Mouse (Mus musculus): ENCODE measurements at regions not wholly inside any gene's neighbourhood (a gene's known extent, or its start where the extent isn't known, plus 50 kb on each side); places are given as distances from the start of the nearest gene placed in this dataset.
A peak's percentile ranks its signal among the peaks of the same experiment; 100 is the strongest.
"Not testable (repeated sequence)": the region's sequence is repeated elsewhere in the genome, so short reads cannot be mapped to it uniquely, and the experiment has no call there.

DNA sequence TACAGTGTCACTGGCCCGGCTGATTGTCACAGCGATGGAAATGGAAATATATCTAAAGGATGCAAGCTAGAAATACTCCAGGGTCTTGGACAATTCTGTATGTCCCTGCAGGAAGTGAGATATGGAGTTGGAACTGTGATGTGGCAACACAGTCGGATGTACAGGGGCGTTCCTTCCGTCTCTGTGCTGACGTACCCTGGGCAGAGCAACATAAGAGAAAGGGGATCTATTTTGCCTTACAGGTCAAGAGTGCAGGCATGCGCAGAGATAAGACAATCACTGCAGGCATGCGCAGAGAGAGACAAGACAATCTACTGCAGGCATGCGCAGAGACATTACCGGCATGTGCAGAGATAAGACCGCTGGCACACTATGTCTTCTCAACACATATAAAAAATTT is 247.6 kb downstream of the Diras2 start:
- no peak overlapping the region for H3K4me2 ChIP-seq (replicated peaks)
- H3K27me3 ChIP-seq (ENCODE audit: control insufficient read depth, insufficient read depth, low read length): no peaks in the 10 kb centered on the region
- H3K9me3 ChIP-seq (ENCODE audit: control insufficient read depth, low read length): no peaks in the 10 kb centered on the region
- WGBS: 81% methylated on average over 11 of the region's 11 CpGs
- H3K36me3 ChIP-seq (replicated peaks; ENCODE audit: control insufficient read depth, insufficient read depth): no peaks in the 10 kb centered on the region
- no peak overlapping the region for H3K27ac ChIP-seq
- H3K4me1 ChIP-seq (replicated peaks; ENCODE audit: control insufficient read depth, insufficient read depth, low read length): no peaks in the 10 kb centered on the region
- H3K4me3 ChIP-seq (replicated peaks; ENCODE audit: low read length): no peak overlapping the region
- no peak overlapping the region for H3K9ac ChIP-seq
- DNase-seq (ENCODE audit: low spot score): no peak
- ATAC-seq (ENCODE audit: low FRiP score): no peak

DNA sequence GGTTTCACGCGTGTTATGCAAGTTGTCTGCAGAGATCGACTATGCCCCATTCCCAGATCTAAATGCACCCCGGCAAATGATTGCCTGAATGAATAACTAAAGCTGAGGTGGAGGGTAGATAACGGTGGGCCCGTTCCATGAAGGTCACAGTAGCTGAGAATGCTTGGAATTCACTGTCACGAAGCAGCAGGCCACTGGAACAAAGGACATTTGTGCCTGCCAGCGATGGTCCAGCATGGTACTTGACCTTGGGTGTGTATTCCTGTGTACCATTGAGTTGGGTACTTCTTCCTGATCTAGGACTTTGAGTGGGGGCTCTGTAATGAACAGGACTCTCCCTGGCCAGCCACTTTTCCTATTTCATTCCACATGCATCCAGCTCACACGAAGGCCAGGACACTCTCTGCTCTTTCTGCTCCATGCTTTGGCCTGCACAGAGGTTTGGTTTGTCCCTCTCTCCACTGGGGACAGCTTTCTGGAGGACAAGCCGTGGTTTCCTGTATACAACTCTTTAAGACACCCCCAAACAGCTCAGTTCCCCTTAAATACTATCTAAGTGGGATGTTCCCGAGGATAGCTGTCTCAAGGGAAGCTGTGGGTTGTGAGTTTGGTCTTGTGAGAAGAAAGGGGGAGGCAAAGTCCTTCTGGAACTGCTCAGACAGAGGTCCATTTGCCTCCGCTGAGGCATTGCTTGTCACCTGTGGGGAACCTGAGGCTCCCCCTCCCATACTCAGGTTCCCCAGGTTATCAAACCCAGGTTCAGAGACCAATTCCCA is 246.9 kb downstream of the Diras2 start:
- Histone ChIP-seq H3K4me3 (replicated peaks; ENCODE audit: low read length) (no peak overlapping the region), H3K27ac (no peak overlapping the region), H3K4me1 (replicated peaks; ENCODE audit: control insufficient read depth, insufficient read depth, low read length) (no peaks in the 10 kb centered on the region), H3K9me3 (ENCODE audit: control insufficient read depth, low read length) (no peaks in the 10 kb centered on the region), H3K9ac (no peak overlapping the region), H3K27me3 (ENCODE audit: control insufficient read depth, insufficient read depth, low read length) (no peaks in the 10 kb centered on the region), H3K4me2 (replicated peaks) (no peak overlapping the region), H3K36me3 (replicated peaks; ENCODE audit: control insufficient read depth, insufficient read depth) (no peaks in the 10 kb centered on the region)
- WGBS: 82% methylated on average over 12 of the region's 12 CpGs
- no peak for ATAC-seq (ENCODE audit: low FRiP score)
- DNase-seq (ENCODE audit: low spot score): no peak

DNA sequence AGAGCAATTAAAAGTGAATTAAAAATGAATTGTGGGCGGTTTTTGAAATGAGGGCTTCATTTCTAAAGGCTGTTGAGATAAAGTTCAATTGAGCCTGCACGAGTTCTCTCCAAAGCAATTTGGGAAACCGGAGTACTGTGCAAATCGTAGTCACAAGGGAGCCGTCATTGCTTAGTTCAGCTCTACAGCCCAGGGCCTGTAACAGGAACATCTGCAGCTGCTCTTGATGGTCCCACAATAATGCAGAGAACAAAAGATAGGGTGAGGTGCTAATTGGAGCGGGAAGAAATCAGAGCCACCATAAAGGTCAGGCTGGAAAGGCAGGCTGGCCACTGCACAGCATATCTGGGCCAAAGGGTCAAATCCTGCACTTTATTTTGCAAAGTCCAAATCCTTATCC is 242.7 kb downstream of the Diras2 start:
- 46% methylated on average over 6 of the region's 6 CpGs for WGBS
- no peaks in the 10 kb centered on the region for H3K27me3 ChIP-seq (ENCODE audit: control insufficient read depth, insufficient read depth, low read length)

DNA sequence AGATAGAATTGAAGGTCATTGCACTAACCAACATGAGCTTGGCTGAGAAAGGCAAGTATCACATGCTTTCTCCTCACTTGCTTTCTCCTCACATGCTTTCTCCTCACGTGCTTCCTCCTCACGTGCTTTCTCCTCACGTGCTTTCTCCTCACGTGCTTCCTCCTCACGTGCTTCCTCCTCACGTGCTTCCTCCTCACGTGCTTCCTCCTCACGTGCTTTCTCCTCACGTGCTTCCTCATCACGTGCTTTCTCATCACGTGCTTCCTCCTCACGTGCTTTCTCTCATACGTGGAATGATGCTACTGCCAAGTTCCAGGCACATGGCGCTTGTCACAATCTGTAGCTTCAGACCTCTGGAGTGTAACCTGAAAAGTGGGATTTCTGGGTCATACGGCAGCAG is 235.2 kb downstream of the Diras2 start:
- no peak overlapping the region for H3K27ac ChIP-seq
- H3K4me3 ChIP-seq (replicated peaks; ENCODE audit: low read length): no peak overlapping the region
- H3K4me1 ChIP-seq (replicated peaks; ENCODE audit: control insufficient read depth, insufficient read depth, low read length): 0 out of 2 replicates have a peak, but pooled peaks cover 3% of the 10 kb centered on the region
- H3K9ac ChIP-seq: no peak overlapping the region
- no peak overlapping the region for H3K4me2 ChIP-seq (replicated peaks)
- H3K36me3 ChIP-seq (replicated peaks; ENCODE audit: control insufficient read depth, insufficient read depth): no peaks in the 10 kb centered on the region
- no peaks in the 10 kb centered on the region for H3K27me3 ChIP-seq (ENCODE audit: control insufficient read depth, insufficient read depth, low read length)
- H3K9me3 ChIP-seq (ENCODE audit: control insufficient read depth, low read length): no peaks in the 10 kb centered on the region
- ATAC-seq (ENCODE audit: low FRiP score) (no peak), DNase-seq (ENCODE audit: low spot score) (no peak)
- WGBS: 94% methylated on average over 15 of the region's 15 CpGs

More for the DNA sequence above, 242.7 kb downstream of the Diras2 start:
- Histone ChIP-seq H3K4me3 (replicated peaks; ENCODE audit: low read length) (no peak overlapping the region), H3K9me3 (ENCODE audit: control insufficient read depth, low read length) (no peaks in the 10 kb centered on the region), H3K4me2 (replicated peaks) (no peak overlapping the region), H3K4me1 (replicated peaks; ENCODE audit: control insufficient read depth, insufficient read depth, low read length) (no peaks in the 10 kb centered on the region), H3K27ac (0 out of 2 replicates have a peak overlapping the region, but pooled peaks have one; percentile 26), H3K9ac (no peak overlapping the region), H3K36me3 (replicated peaks; ENCODE audit: control insufficient read depth, insufficient read depth) (no peaks in the 10 kb centered on the region)
- DNase-seq (ENCODE audit: low spot score) (no peak), ATAC-seq (ENCODE audit: low FRiP score) (no peak)

DNA sequence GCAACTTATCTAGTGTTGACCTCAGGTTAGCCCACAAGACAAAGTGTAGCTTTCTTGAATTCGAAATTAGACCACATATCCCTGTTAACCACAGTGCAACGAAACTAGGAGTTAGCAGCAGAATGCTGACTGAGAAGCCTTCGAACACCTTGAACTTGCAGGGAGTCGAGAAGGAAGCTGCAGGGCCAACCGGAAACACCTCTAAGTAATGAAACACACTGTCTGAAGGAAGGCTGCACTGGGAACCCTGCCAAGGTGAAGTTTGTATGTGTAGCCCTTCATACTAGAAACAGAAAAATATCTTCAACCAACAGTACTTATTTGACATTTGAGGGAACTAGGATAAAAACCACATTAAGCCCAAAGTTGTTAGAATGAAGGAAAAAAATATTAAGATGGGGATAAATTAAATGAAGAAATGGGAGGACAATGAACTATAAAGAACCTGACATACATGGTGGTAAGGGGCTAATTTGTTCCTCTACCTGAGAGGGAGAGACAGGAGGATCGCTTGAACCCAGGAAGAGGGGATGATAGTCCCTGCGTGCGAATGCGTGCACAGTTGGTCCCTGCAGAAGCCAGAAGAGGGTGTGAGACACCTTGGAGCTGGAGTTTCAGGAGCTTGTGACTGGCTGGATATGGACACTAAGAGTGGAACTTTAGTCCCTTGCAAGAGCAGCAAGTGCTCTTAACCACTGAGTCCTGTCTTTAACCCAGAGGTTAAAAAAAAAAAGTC is 234.4 kb downstream of the Diras2 start:
- no peak overlapping the region for H3K4me2 ChIP-seq (replicated peaks)
- no peak overlapping the region for H3K4me3 ChIP-seq (replicated peaks; ENCODE audit: low read length)
- DNase-seq (ENCODE audit: low spot score): no peak
- 84% methylated on average over 9 of the region's 9 CpGs for whole genome bisulfite sequencing
- no peaks in the 10 kb centered on the region for H3K9me3 ChIP-seq (ENCODE audit: control insufficient read depth, low read length)
- no peaks in the 10 kb centered on the region for H3K36me3 ChIP-seq (replicated peaks; ENCODE audit: control insufficient read depth, insufficient read depth)
- 0 out of 2 replicates have a peak, but pooled peaks cover 3% of the 10 kb centered on the region for H3K4me1 ChIP-seq (replicated peaks; ENCODE audit: control insufficient read depth, insufficient read depth, low read length)
- no peaks in the 10 kb centered on the region for H3K27me3 ChIP-seq (ENCODE audit: control insufficient read depth, insufficient read depth, low read length)
- no peak overlapping the region for H3K27ac ChIP-seq
- ATAC-seq (ENCODE audit: low FRiP score): no peak
- no peak overlapping the region for H3K9ac ChIP-seq

DNA sequence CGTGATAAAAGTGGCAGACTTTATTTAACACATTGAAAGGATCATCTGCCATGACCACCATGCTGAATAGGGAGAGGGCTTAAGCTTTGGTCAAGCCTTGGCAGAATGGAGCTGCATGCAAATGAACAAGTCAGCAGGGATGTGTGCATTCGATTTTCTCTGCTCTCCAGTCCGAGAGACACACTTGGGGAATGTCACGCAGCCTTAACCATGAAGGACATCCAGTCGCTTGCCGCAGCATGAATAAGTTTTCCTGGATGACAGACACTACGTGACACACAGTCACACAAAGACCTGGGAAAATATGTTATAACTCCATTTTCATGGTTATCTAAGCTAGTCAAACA is 233.8 kb downstream of the Diras2 start:
- H3K9me3 ChIP-seq (ENCODE audit: control insufficient read depth, low read length): no peaks in the 10 kb centered on the region
- DNase-seq (ENCODE audit: low spot score) (no peak), ATAC-seq (ENCODE audit: low FRiP score) (no peak)
- 0 out of 2 replicates have a peak, but pooled peaks cover 3% of the 10 kb centered on the region for H3K4me1 ChIP-seq (replicated peaks; ENCODE audit: control insufficient read depth, insufficient read depth, low read length)
- no peak overlapping the region for H3K9ac ChIP-seq
- H3K36me3 ChIP-seq (replicated peaks; ENCODE audit: control insufficient read depth, insufficient read depth): no peaks in the 10 kb centered on the region
- H3K4me2 ChIP-seq (replicated peaks): no peak overlapping the region
- no peak overlapping the region for H3K4me3 ChIP-seq (replicated peaks; ENCODE audit: low read length)
- H3K27ac ChIP-seq: no peak overlapping the region
- H3K27me3 ChIP-seq (ENCODE audit: control insufficient read depth, insufficient read depth, low read length): no peaks in the 10 kb centered on the region
- 35% methylated on average over 7 of the region's 7 CpGs for WGBS

GRCm38 (mm10) chr13:52298362-52298761 is 232.7 kb downstream of the Diras2 start:
- H3K4me3 ChIP-seq (replicated peaks; ENCODE audit: low read length): no peak overlapping the region
- H3K27ac ChIP-seq: no peak overlapping the region
- H3K4me1 ChIP-seq (replicated peaks; ENCODE audit: control insufficient read depth, insufficient read depth, low read length): 0 out of 2 replicates have a peak, but pooled peaks cover 3% of the 10 kb centered on the region
- H3K36me3 ChIP-seq (replicated peaks; ENCODE audit: control insufficient read depth, insufficient read depth): no peaks in the 10 kb centered on the region
- DNase-seq (ENCODE audit: low spot score) (no peak), ATAC-seq (ENCODE audit: low FRiP score) (no peak)
- H3K9me3 ChIP-seq (ENCODE audit: control insufficient read depth, low read length): no peaks in the 10 kb centered on the region
- 61% methylated on average over 5 of the region's 5 CpGs for WGBS
- H3K4me2 ChIP-seq (replicated peaks): no peak overlapping the region
- no peaks in the 10 kb centered on the region for H3K27me3 ChIP-seq (ENCODE audit: control insufficient read depth, insufficient read depth, low read length)
- no peak overlapping the region for H3K9ac ChIP-seq

DNA sequence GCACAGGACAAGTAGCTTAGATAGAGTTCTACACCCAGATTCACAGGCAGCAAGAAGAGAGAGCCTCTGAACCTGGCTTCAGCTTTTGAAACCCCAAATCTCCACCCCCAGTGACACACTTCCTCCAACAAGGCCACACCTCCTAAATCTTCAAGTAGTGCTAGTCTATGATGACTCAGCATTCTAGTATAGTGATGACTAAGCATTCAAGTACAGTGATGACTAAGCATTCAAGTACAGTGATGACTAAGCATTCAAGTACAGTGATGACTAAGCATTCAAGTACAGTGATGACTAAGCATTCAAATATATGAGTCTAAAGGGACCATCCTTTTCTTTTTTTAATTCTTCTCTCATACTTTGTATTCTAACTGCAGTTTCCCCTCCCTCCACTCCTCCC is 225.8 kb downstream of the Diras2 start:
- not testable (repeated sequence) for H3K36me3 ChIP-seq (replicated peaks; ENCODE audit: control insufficient read depth, insufficient read depth); H3K9ac ChIP-seq; H3K27me3 ChIP-seq (ENCODE audit: control insufficient read depth, insufficient read depth, low read length); H3K4me1 ChIP-seq (replicated peaks; ENCODE audit: control insufficient read depth, insufficient read depth, low read length); ATAC-seq (ENCODE audit: low FRiP score); H3K4me2 ChIP-seq (replicated peaks); DNase-seq (ENCODE audit: low spot score); H3K27ac ChIP-seq; H3K4me3 ChIP-seq (replicated peaks; ENCODE audit: low read length); H3K9me3 ChIP-seq (ENCODE audit: control insufficient read depth, low read length)

- H3K27me3 ChIP-seq (ENCODE audit: control insufficient read depth, insufficient read depth, low read length): no peaks in the 10 kb centered on the region
- DNase-seq (ENCODE audit: low spot score) (no peak), ATAC-seq (ENCODE audit: low FRiP score) (no peak)
- no peaks in the 10 kb centered on the region for H3K36me3 ChIP-seq (replicated peaks; ENCODE audit: control insufficient read depth, insufficient read depth)
- no peak overlapping the region for H3K27ac ChIP-seq
- H3K4me2 ChIP-seq (replicated peaks): no peak overlapping the region
- H3K9ac ChIP-seq: no peak overlapping the region
- H3K4me3 ChIP-seq (replicated peaks; ENCODE audit: low read length): no peak overlapping the region
- whole genome bisulfite sequencing: 81% methylated on average over 9 of the region's 9 CpGs
- no peaks in the 10 kb centered on the region for H3K4me1 ChIP-seq (replicated peaks; ENCODE audit: control insufficient read depth, insufficient read depth, low read length)
- no peaks in the 10 kb centered on the region for H3K9me3 ChIP-seq (ENCODE audit: control insufficient read depth, low read length)
These were observed 224.2 kb downstream of the Diras2 start for GRCm38 (mm10) chr13:52306783-52307440.
